Mouse (Mus musculus): ENCODE results near the gene Epha7. TPM values are rescaled to one million over a fixed set of nuclear protein-coding genes. Genes with fewer than 3 reads are reported as not detected.

Epha7 gene
- not detected in 2 replicates for polyA plus RNA-seq (2012; ENCODE audit: low replicate concordance)

DNA sequence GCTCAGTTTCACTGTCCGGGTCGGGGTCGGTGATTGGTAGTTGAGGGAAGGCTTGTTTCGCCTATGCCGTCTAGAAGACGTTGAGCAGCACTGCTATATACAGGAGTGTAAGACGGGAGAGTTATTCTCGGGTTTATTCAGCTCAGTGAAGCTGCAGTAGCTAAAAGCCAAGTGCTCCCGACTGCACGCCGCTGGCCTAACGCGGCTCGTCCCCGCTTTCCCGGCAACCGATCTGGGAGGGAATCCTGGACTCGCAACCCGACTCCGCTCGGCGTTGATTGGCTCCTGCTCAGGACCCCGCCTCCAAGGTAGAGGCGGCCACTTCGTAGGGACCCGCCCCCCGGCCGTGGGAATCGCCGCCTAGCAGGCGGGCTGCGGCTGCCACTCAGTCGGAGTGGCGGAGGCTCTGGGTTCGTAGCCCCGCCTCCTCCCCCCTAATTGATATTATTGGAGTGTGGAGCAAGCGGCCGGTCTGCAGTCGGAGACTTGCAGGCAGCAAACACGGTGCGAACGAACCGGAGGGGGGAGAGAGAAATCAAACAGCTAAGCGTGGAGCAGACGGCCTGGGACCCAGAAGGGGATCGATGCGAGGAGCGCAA is at the start of gene Epha7:
Gene Epha7, plus strand, starts transcription at position 441 of the 599 bp plus-strand sequence.

